Mouse (Mus musculus) forebrain, embryonic 13.5 days (tissue): ENCODE measurements around the gene Ppfibp2. TPM values are rescaled to one million over a fixed set of nuclear protein-coding genes. Genes with fewer than 3 reads are reported as not detected.

Experiments
- ATAC-seq: fragments of 200-750 bp; cut with Nextera tagmentation; 2 replicates; pipeline ENCODE4 v1.8.0; 2017
- H3K27ac ChIP-seq: fragments of 300-500 bp; sonication (generic); 2 replicates; pipeline ENCODE4 v1.5.1; 2015; ENCODE audit warnings: inconsistent platforms, mild to moderate bottlenecking, moderate library complexity
- H3K27me3 ChIP-seq: fragments of 300-500 bp; sonication (generic); 2 replicates; pipeline ENCODE4 v1.6.1; 2015; ENCODE audit warnings: mild to moderate bottlenecking, inconsistent platforms
- H3K36me3 ChIP-seq: fragments of 300-500 bp; sonication (generic); 2 replicates; pipeline ENCODE4 v1.6.1; 2015; ENCODE audit warnings: mild to moderate bottlenecking, inconsistent platforms; ENCODE audit not compliant: poor library complexity, severe bottlenecking
- H3K4me1 ChIP-seq: fragments of 300-500 bp; sonication (generic); 2 replicates; pipeline ENCODE4 v1.6.1; 2015; ENCODE audit warnings: inconsistent platforms
- H3K4me2 ChIP-seq: fragments of 300-500 bp; sonication (generic); 2 replicates; pipeline ENCODE4 v1.6.1; 2015; ENCODE audit warnings: inconsistent platforms, mild to moderate bottlenecking, moderate library complexity
- H3K4me3 ChIP-seq: fragments of 300-500 bp; sonication (generic); 2 replicates; pipeline ENCODE4 v1.5.1; 2015; ENCODE audit warnings: mild to moderate bottlenecking, inconsistent platforms
- H3K9ac ChIP-seq: fragments of 300-500 bp; sonication (generic); 2 replicates; pipeline ENCODE4 v1.6.1; 2015; ENCODE audit warnings: mild to moderate bottlenecking, inconsistent platforms
- H3K9me3 ChIP-seq: fragments of 300-500 bp; sonication (generic); replicated peaks from 2 replicates; pipeline ENCODE4 v1.6.1; 2016; ENCODE audit warnings: inconsistent platforms
- WGBS: fragments of 180-500 bp; shearing (Covaris S2); methylation state at CpG from one replicate; pipeline ENCODE4 v1.1.7; 2015; 5-methylcytosine and 5-hydroxymethylcytosine counted together
- polyA plus RNA-seq: library from polyadenylated mRNA; unstranded; fragments of >200 nt; fragmentation: Nextera tagmentation; extraction: Ambion mirVana; gene quantifications from 2 replicates; pipeline ENCODE4 v1.2.1, GENCODE M21; 2015

The Ppfibp2 gene
- polyA plus RNA-seq, 1 experiment from 2014 or later: 1.1 TPM

DNA sequence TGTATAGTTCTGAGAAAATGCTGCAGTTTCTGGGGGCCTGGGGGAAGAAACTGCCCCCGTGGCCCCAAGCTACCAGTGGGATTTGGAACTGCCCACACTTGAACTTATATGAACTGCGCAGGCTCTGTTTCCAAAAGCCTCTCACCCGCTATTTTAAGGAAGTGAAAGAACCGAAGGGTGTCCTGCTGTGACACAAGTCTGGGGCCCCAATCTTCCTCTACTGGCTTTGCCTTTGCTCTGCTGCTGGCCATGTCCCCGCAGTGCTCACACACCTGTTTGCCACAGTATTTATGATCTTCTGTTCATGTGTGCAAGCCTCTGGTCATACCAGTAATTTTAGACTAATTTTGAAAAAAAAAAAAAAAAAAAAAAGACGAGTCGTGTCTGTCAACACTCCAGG is 1.1 kb upstream of the Ppfibp2 start:
- Histone ChIP-seq H3K36me3 (no peaks in the 10 kb centered on the region), H3K27me3 (peaks cover 7% of the 10 kb centered on the region; the same call in 1 of the 2 replicates), H3K9ac (no peak overlapping the region), H3K9me3 (no peaks in the 10 kb centered on the region), H3K4me1 (peaks cover 15% of the 10 kb centered on the region), H3K4me3 (peak overlapping the region; percentile 57; the same call in 1 of the 2 replicates), H3K4me2 (peak overlapping the region; percentile 94; the same call in 1 of the 2 replicates), H3K27ac (no peak overlapping the region)
- ATAC-seq: no peak
- WGBS: 33% methylated on average over 7 of the region's 7 CpGs

DNA sequence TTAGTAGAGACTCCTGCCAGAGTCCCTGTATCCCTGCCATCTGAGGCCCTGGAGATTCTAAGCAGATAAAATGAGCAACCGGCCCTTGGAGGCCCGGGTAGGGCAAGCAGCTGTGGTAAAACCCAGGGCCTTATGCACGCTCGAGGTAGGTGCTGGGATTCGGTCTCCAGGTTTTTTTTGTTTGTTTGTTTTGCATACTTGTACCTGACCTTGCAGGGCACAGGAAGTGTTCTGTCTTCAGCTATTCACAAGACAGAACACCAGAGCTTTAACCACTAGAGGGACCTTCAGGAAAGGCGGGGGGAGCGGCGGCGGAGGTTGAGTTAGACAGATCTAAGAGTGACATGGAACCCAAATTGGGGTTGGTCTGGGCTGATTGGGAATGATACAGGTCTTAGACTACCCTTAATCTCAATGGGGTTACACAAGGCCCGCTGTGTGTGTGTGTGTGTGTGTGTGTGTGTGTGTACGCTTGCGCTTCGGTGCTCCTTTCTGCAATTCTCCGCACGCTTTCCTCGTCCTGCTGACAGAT is 616 bp upstream of the Ppfibp2 start:
- peak overlapping the region; percentile 62 for H3K9ac ChIP-seq
- H3K4me1 ChIP-seq: peaks cover 15% of the 10 kb centered on the region
- no peaks in the 10 kb centered on the region for H3K9me3 ChIP-seq
- H3K27me3 ChIP-seq: peaks cover 7% of the 10 kb centered on the region; the same call in 1 of the 2 replicates
- H3K4me3 ChIP-seq: peak overlapping the region; percentile 57
- no peaks in the 10 kb centered on the region for H3K36me3 ChIP-seq
- H3K4me2 ChIP-seq: peak overlapping the region; percentile 94
- peak; percentile 78 for ATAC-seq
- under 1% methylated on average over 16 of the region's 16 CpGs for WGBS
- H3K27ac ChIP-seq: no peak overlapping the region

DNA sequence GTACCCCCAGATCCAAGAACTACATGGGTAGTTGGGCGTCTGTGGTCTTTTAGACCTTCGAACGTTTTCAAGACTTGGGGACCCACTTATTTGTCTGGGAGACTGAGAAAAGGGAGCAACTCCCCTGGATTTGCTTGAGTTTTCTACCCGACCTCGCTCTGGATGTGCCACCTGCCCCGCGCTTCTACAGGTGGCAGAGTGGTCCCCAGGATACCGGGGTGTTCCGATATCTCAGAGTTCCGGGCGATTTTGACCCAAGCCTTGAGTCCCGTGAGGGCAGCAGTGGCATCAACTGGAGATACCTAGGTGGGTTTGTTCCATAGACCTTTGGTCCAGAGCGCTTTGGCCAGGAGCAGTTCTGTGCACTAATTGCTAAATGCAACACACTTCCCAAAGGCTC is 419 bp downstream of the Ppfibp2 start:
- peak overlapping the region; percentile 94 for H3K4me2 ChIP-seq
- no peak; the same call in 1 of the 2 replicates for ATAC-seq
- H3K9me3 ChIP-seq: no peaks in the 10 kb centered on the region
- H3K4me1 ChIP-seq: peaks cover 15% of the 10 kb centered on the region
- H3K27ac ChIP-seq: no peak overlapping the region
- peaks cover 7% of the 10 kb centered on the region; the same call in 1 of the 2 replicates for H3K27me3 ChIP-seq
- H3K36me3 ChIP-seq: no peaks in the 10 kb centered on the region
- peak overlapping the region; percentile 62; the same call in 1 of the 2 replicates for H3K9ac ChIP-seq
- 15% methylated on average over 13 of the region's 13 CpGs for WGBS
- H3K4me3 ChIP-seq: peak overlapping the region; percentile 57

DNA sequence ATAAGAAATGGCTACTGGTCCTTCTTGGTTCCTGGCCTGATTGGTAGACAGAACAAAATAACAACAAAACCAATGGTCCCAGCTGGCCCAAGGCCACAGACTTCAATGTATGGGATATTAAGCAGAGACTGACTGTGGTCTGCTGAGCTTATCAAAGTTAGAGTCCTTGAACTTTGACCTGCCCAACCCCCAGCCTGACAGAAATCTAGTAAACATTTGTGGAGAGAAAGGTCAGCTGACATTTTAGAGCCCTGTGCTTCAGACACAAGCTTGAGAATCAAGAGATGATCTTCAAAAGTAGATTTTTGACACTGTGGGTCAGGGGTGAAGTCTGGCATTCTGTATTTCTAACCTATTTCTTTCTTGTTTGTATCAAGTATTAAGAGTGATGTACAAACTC is 1.7 kb downstream of the Ppfibp2 start:
- ATAC-seq: no peak
- H3K36me3 ChIP-seq: no peaks in the 10 kb centered on the region
- H3K4me2 ChIP-seq: no peak overlapping the region
- H3K9ac ChIP-seq: no peak overlapping the region
- no peak overlapping the region for H3K4me3 ChIP-seq
- H3K27ac ChIP-seq: no peak overlapping the region
- H3K9me3 ChIP-seq: no peaks in the 10 kb centered on the region
- H3K4me1 ChIP-seq: peaks cover 15% of the 10 kb centered on the region
- peaks cover 7% of the 10 kb centered on the region; the same call in 1 of the 2 replicates for H3K27me3 ChIP-seq

DNA sequence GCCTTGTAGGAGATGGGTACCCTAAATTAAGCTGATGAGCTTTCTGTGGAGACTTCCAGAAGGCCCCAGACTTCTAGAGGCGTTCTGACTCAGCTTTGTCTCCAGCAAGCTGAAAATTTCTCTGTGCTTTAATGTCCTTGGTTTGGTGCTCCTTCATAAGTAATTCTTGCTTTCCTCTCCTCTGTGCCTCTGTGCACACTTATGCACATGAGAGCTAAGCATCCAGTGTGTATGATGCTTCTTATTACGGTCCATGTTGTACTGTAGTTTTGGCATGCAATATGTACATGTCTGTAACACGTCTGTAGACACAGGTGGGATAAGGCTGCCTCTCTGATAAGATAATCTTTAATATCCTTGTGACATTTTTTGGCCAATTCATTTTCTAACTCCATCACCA is 2.9 kb downstream of the Ppfibp2 start:
- ATAC-seq: no peak
- Histone ChIP-seq H3K9me3 (no peaks in the 10 kb centered on the region), H3K4me1 (peaks cover 7% of the 10 kb centered on the region), H3K4me2 (no peak overlapping the region), H3K27me3 (peaks cover 7% of the 10 kb centered on the region; the same call in 1 of the 2 replicates), H3K9ac (no peak overlapping the region), H3K27ac (no peak overlapping the region), H3K36me3 (no peaks in the 10 kb centered on the region), H3K4me3 (no peak overlapping the region)
- WGBS: 87% methylated on average over 3 of the region's 3 CpGs

DNA sequence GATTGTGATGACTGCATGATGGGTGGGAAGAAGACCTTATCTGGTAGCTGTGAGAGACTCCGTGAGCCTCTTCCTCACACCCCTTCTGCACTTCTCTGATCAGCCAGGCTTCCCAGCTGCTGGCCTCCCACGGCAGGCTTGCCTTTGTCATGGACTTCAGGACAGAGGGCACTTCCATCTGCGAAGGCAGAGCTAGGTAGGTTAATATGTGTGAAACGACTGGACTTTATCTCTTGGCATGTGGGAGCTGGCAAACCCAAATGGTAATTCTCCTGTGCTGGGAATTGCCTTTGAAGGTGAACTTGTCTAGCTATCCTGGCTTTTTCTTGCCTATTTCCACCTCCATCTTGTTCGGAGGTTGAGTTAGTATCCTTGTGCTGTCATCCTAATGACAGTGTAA is 5.6 kb downstream of the Ppfibp2 start:
- Histone ChIP-seq H3K4me2 (no peak overlapping the region), H3K9ac (no peak overlapping the region), H3K4me3 (no peak overlapping the region), H3K4me1 (no peaks in the 10 kb centered on the region), H3K36me3 (no peaks in the 10 kb centered on the region), H3K27me3 (0 out of 2 replicates have a peak, but pooled peaks cover under 1% of the 10 kb centered on the region), H3K9me3 (no peaks in the 10 kb centered on the region), H3K27ac (no peak overlapping the region)
- ATAC-seq: no peak
- 78% methylated on average over 5 of the region's 5 CpGs for WGBS

DNA sequence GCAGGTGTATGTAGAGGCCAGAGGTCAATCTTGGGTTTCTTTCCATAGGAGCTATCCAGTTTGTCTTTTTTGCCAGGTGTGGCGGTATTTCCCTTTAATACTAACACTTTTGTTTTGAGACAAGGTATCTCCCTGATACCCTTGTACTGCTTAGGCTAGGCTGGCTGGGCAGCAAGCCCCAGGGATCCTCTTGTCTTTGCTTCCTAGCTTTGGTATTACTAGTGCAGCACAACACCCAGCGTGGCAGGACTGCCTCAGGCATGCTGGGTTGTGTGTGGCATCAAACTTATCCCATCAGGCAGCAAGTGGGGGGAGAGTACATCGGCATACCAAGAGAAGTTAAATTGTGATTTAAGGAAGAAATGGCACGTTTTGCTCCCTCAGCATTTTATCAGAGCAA is 7.5 kb downstream of the Ppfibp2 start:
- Histone ChIP-seq H3K27ac (no peak overlapping the region), H3K9ac (no peak overlapping the region), H3K4me2 (no peak overlapping the region), H3K4me1 (no peaks in the 10 kb centered on the region), H3K27me3 (no peaks in the 10 kb centered on the region), H3K4me3 (no peak overlapping the region), H3K9me3 (no peaks in the 10 kb centered on the region), H3K36me3 (no peaks in the 10 kb centered on the region)
- 86% methylated on average over 4 of the region's 4 CpGs for WGBS
- no peak for ATAC-seq

DNA sequence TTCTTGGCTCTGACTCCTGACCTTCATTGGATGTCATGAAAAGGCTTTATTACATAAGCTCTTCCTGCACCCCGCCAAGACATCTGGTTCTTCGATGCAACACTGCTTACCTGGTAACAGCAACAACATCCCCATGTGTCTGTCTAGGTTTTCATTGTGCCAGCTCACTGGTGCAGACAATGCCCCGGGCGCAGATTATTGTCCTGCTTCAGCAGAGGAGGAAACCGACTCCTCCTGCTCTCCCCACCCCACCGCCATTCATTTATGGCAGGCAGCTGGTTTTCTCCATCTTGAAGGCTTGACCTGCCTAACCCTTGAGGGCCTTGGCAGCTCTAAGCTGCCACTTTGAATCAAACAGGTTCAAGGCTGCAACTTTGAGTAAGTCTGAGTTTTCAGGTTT is 7.9 kb downstream of the Ppfibp2 start:
- no peak for ATAC-seq
- WGBS: 59% methylated on average over 6 of the region's 6 CpGs
- Histone ChIP-seq H3K36me3 (no peaks in the 10 kb centered on the region), H3K9ac (no peak overlapping the region), H3K4me3 (no peak overlapping the region), H3K4me2 (no peak overlapping the region), H3K27me3 (no peaks in the 10 kb centered on the region), H3K27ac (no peak overlapping the region), H3K9me3 (no peaks in the 10 kb centered on the region), H3K4me1 (no peaks in the 10 kb centered on the region)

DNA sequence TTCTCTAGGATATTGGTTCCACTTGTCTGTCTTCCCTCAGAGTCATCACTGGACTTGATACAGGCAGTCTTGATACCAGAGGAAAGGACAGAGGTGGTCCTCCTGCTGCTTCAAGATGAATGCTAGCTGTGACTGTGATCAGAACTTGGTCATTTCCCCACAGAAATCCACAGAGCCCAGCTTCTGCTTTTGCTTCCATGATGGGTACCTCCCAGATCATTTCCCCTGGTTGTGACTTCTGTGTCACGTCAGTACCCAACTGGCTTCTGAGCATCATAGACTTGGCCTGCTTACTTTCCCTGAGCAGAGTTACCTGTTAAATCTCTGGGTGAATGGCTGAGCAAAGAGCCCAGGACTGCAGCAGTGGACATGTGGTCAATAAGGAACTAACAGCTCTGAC is 12.8 kb downstream of the Ppfibp2 start:
- H3K36me3 ChIP-seq: no peaks in the 10 kb centered on the region
- no peaks in the 10 kb centered on the region for H3K4me1 ChIP-seq
- no peak overlapping the region for H3K4me3 ChIP-seq
- H3K27me3 ChIP-seq: no peaks in the 10 kb centered on the region
- no peak overlapping the region for H3K27ac ChIP-seq
- 100% methylated on average over 1 of the region's 1 CpGs for WGBS
- no peak for ATAC-seq
- no peak overlapping the region for H3K4me2 ChIP-seq
- H3K9ac ChIP-seq: no peak overlapping the region
- H3K9me3 ChIP-seq: no peaks in the 10 kb centered on the region

DNA sequence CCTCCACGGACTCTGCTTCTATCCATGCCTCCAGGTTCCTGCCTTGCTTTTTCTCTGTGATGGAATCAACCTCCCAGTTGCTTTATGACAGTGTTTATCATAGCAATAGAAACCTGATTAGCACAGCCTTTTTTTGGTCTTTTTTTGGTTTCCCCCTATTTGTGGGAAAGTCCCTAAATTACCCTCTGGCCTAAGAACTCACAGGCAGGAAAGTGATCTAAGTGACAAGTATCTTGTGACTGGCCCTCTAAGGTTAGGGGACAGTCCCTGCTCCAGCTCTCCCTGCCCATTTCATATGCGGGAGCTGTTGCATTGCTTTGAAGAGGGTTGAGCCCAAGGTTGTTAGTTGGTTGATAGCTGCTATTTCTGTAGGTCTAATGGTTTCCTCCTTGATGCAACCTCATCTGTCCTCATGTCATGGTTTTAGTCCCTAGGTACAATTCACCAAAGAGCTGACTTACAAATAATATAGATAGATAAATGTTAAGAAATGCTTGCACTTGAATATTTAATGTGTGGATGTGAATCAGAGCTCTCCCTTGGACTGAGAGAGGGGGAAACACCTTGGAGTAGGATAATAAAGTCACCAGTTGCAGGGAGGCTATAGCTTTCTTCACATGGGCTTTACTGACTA is 14.7 kb downstream of the Ppfibp2 start:
- WGBS: 88% methylated on average over 2 of the region's 2 CpGs
- no peak overlapping the region for H3K27ac ChIP-seq
- no peaks in the 10 kb centered on the region for H3K4me1 ChIP-seq
- no peaks in the 10 kb centered on the region for H3K27me3 ChIP-seq
- no peak overlapping the region for H3K4me2 ChIP-seq
- no peak overlapping the region for H3K9ac ChIP-seq
- no peak for ATAC-seq
- no peak overlapping the region for H3K4me3 ChIP-seq
- H3K9me3 ChIP-seq: no peaks in the 10 kb centered on the region
- H3K36me3 ChIP-seq: no peaks in the 10 kb centered on the region

DNA sequence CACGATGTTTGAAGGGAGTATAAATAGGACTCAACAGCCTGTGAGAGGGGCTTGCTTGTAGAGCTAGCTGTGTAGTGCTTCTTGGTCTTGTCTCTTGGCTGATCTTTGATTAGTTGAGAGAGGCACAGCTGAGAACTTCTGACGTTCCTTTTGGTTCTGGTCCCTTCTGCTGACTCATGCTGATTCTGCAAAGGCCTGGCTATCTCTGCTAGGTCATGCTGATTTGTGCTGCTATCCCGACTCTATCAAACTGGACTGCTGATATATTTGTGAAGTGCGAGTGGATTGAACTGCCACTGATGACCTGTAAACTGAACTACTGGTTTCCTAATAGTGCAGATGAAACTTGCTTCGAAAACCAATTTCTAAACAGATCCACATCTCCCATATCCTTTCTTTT is 15.9 kb downstream of the Ppfibp2 start:
- Histone ChIP-seq H3K9ac (no peak overlapping the region), H3K27me3 (no peaks in the 10 kb centered on the region), H3K27ac (no peak overlapping the region), H3K4me1 (no peaks in the 10 kb centered on the region), H3K36me3 (no peaks in the 10 kb centered on the region), H3K4me3 (no peak overlapping the region), H3K4me2 (no peak overlapping the region), H3K9me3 (no peaks in the 10 kb centered on the region)
- no peak for ATAC-seq
- WGBS: 88% methylated on average over 5 of the region's 5 CpGs

DNA sequence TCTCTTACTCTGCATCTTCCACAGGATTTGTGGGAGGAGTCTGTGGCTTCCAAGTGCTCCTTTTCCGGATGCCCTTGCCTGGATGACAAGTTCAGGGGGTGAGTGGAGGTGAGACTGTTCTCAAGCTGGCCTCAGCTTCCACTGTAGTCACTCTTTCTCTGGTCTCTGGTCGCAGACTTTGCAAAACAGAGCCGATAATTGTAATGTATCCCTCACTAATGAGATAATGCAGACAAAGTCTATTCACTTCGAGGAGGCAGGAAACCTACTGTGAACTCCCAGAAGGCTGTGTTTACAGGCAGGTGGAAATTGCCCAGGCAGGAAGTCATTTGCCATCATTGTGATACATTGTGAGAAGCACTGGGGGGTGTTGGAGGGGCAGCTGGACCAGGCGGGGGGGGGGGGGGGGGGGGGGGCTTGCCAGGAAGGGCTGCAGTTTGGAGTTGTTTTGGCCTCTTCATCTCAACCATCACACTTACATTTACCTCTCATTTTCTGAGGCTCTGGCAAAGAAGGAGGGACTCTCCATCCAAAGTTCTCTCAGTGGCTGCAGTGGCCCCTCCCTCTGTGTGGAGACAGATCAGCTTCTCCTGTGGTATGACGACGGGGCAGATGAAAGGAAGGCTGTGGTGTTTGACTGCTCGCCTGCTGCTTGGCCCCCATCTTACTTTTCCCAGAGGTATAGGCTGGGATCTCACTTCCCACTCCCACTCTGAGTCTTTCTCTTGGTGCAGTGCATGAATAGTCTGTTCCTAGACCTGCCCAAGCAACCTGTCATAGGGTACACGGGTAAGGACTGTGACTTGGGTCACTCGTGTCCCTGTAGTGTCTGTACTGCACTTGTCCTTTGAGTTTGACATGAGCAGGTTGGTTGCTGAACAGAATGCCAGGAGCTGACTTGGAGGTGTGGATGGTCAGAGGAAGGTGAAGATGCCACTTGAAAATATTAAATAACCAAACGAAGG is 23.3 kb downstream of the Ppfibp2 start:
- Histone ChIP-seq H3K9me3 (no peaks in the 10 kb centered on the region), H3K27ac (no peak overlapping the region), H3K9ac (no peak overlapping the region), H3K27me3 (no peaks in the 10 kb centered on the region), H3K36me3 (no peaks in the 10 kb centered on the region), H3K4me2 (no peak overlapping the region), H3K4me3 (no peak overlapping the region), H3K4me1 (no peaks in the 10 kb centered on the region)
- WGBS: 36% methylated on average over 10 of the region's 11 CpGs
- no peak for ATAC-seq
